Mouse (Mus musculus): Measurements from ENCODE around the gene Dync1li1.

DNA sequence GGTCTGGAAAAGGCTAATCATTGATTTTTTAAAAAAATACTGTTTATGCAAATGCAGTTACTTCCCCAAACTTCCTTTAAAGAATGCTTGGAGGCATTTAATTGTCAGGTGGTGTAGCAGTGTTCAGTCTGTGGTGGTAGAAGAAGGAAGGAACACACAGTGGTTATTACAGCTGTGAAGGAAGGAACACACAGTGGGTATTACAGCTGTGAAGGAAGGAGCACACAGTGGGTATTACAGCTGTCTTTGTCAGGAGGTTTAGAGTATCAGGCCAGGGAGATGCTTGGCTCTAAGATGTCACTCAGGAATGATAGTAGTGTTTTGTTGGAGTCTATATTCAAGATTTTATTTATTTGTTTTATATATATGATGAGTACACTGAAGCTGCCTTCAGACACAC is 2.5 kb downstream of the Dync1li1 start:
- TF ChIP-seq POLR2A (IDR thresholded peaks at IDR 0.05; ENCODE audit: borderline replicate concordance, control insufficient read depth, low read depth, low read length) (no peak), CTCF (IDR thresholded peaks at IDR 0.05; ENCODE audit: control insufficient read depth, insufficient read depth, low read length) (no peak)
